Mouse (Mus musculus): Measurements from ENCODE around the gene Pold3.

- TF ChIP-seq POLR2A (IDR thresholded peaks at IDR 0.05; ENCODE audit: low read depth, low read length) (no peak), CTCF (IDR thresholded peaks at IDR 0.05; ENCODE audit: extremely low read depth, insufficient read depth, insufficient read length, insufficient replicate concordance) (no peak)
Measured at GRCm38 (mm10) chr7:100140591-100140990, 19.2 kb upstream of the Pold3 start.

All from spleen, adult 2 months (tissue).